Mouse (Mus musculus) heart, adult 2 months (tissue): ENCODE data around the gene Dtnbp1.

Experiments
- CTCF ChIP-seq: fragments of 200-600 bp; IDR thresholded peaks from 2 replicates; pipeline ENCODE4 v1.8.1; 2022; ENCODE audit warnings: antibody characterized with exemption, mild to moderate bottlenecking, moderate library complexity
- EP300 ChIP-seq: fragments of 200-500 bp; IDR thresholded peaks from 2 replicates; pipeline ENCODE4 v1.6.1; 2011; ENCODE audit warnings: low read depth, low read length, control low read depth; ENCODE audit not compliant: insufficient read depth
- POLR2A ChIP-seq: fragments of 200-500 bp; IDR thresholded peaks from 2 replicates; pipeline ENCODE4 v1.6.1; 2011; ENCODE audit warnings: mild to moderate bottlenecking, low read depth, low read length, control low read depth; ENCODE audit not compliant: insufficient read depth

DNA sequence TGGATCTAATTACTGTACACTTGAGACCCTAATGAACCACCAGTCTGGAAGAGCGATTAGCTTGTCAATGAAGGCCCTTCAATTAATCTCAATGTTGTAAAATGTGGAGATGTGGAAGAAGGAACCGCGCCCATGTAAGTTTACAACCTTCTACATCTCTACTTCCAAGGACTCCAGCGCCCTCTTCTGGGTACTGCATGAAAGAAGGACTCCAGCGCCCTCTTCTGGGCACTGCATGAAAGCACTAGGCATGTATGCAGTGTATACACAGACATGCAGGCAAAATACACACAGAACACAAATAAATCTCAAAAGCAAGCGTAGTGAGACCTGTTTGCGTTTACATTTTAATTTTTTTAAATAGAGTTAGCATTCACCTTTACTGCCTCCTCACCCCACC lies 6.2 kb upstream of the Dtnbp1 start:
- TF ChIP-seq POLR2A (no peak), CTCF (peak; percentile 64), EP300 (no peak)
